Mouse (Mus musculus) cortical plate, adult 2 months (tissue): ENCODE measurements around the gene Tma7.

Experiments
- CTCF ChIP-seq: fragments of 200-500 bp; IDR thresholded peaks from 2 replicates; pipeline ENCODE4 v1.5.1; 2011; ENCODE audit warnings: mild to moderate bottlenecking, control low read depth, low read length; ENCODE audit not compliant: insufficient read depth; ENCODE audit errors: extremely low read depth
- POLR2A ChIP-seq: fragments of 200-500 bp; IDR thresholded peaks from 2 replicates; pipeline ENCODE4 v1.6.1; 2011; ENCODE audit warnings: mild to moderate bottlenecking, low read length, control low read depth; ENCODE audit not compliant: insufficient read depth; ENCODE audit errors: extremely low read depth

- no peak for TF ChIP-seq POLR2A
- TF ChIP-seq CTCF, result no peak
These were observed 651 bp downstream of the Tma7 start for GRCm38 (mm10) chr9:109081749-109082123.
